Mouse (Mus musculus) kidney, embryonic 15.5 days (tissue): ENCODE measurements around the gene Sgms1. TPM values are rescaled to one million over a fixed set of nuclear protein-coding genes. Genes with fewer than 3 reads are reported as not detected.
A peak's percentile ranks its signal among the peaks of the same experiment; 100 is the strongest.
"Not testable (repeated sequence)": the region's sequence is repeated elsewhere in the genome, so short reads cannot be mapped to it uniquely, and the experiment has no call there.

Experiments used
- ATAC-seq: fragments of 200-750 bp; cut with Nextera tagmentation; replicated peaks from 2 replicates; pipeline ENCODE4 v1.8.0; 2017; ENCODE audit warnings: moderate TSS enrichment; ENCODE audit not compliant: low FRiP score
- H3K27ac ChIP-seq: fragments of 300-500 bp; sonication (generic); 2 replicates; pipeline ENCODE4 v1.5.1; 2015; ENCODE audit warnings: mild to moderate bottlenecking, inconsistent platforms
- H3K27me3 ChIP-seq: fragments of 300-500 bp; sonication (generic); 2 replicates; pipeline ENCODE4 v1.6.1; 2015; ENCODE audit warnings: inconsistent platforms
- H3K36me3 ChIP-seq: fragments of 300-500 bp; sonication (generic); 2 replicates; pipeline ENCODE4 v1.6.1; 2015; ENCODE audit warnings: inconsistent platforms
- H3K4me1 ChIP-seq: fragments of 300-500 bp; sonication (generic); 2 replicates; pipeline ENCODE4 v1.6.1; 2015; ENCODE audit warnings: inconsistent platforms
- H3K4me2 ChIP-seq: fragments of 300-500 bp; sonication (generic); 2 replicates; pipeline ENCODE4 v1.6.1; 2015; ENCODE audit warnings: moderate library complexity, mild to moderate bottlenecking, inconsistent platforms
- H3K4me3 ChIP-seq: fragments of 300-500 bp; sonication (generic); replicated peaks from 2 replicates; pipeline ENCODE4 v1.5.1; 2015; ENCODE audit warnings: mild to moderate bottlenecking, inconsistent platforms
- H3K9ac ChIP-seq: fragments of 300-500 bp; sonication (generic); 2 replicates; pipeline ENCODE4 v1.6.1; 2015; ENCODE audit warnings: mild to moderate bottlenecking, inconsistent platforms
- H3K9me3 ChIP-seq: fragments of 300-500 bp; sonication (generic); replicated peaks from 2 replicates; pipeline ENCODE4 v1.6.1; 2016; ENCODE audit warnings: inconsistent platforms
- WGBS: fragments of 180-500 bp; shearing (Covaris S2); methylation state at CpG from one replicate; pipeline ENCODE4 v1.1.7; 2015; ENCODE audit warnings: mixed read lengths; 5-methylcytosine and 5-hydroxymethylcytosine counted together
- polyA plus RNA-seq: library from polyadenylated mRNA; unstranded; fragments of >200 nt; fragmentation: Nextera tagmentation; extraction: Ambion mirVana; gene quantifications from 2 replicates; pipeline ENCODE4 v1.2.1, GENCODE M21; 2015

Sgms1 gene
- polyA plus RNA-seq, 1 experiment from 2014 or later, result 57.0 TPM

- H3K4me1 ChIP-seq, result peaks cover 21% of the 10 kb centered on the region
- H3K4me3 ChIP-seq, result no peak overlapping the region
- 86% methylated on average over 4 of the region's 4 CpGs for WGBS
- 0 out of 2 replicates have a peak, but pooled peaks cover 2% of the 10 kb centered on the region for H3K36me3 ChIP-seq
- no peaks in the 10 kb centered on the region for H3K27me3 ChIP-seq
- no peak overlapping the region for H3K27ac ChIP-seq
- no peak for ATAC-seq
- H3K9ac ChIP-seq, result no peak overlapping the region
- no peaks in the 10 kb centered on the region for H3K9me3 ChIP-seq
- H3K4me2 ChIP-seq, result no peak overlapping the region
These were observed 25.9 kb downstream of the Sgms1 start for GRCm38 (mm10) chr19:32363587-32363986.

GRCm38 (mm10) chr19:32362520-32362919 lies 27.0 kb downstream of the Sgms1 start:
- Histone ChIP-seq H3K27ac (no peak overlapping the region), H3K4me1 (peaks cover 20% of the 10 kb centered on the region), H3K27me3 (no peaks in the 10 kb centered on the region), H3K9me3 (no peaks in the 10 kb centered on the region), H3K9ac (no peak overlapping the region), H3K36me3 (0 out of 2 replicates have a peak, but pooled peaks cover 2% of the 10 kb centered on the region), H3K4me3 (no peak overlapping the region), H3K4me2 (no peak overlapping the region)
- 69% methylated on average over 3 of the region's 3 CpGs for WGBS
- no peak for ATAC-seq

DNA sequence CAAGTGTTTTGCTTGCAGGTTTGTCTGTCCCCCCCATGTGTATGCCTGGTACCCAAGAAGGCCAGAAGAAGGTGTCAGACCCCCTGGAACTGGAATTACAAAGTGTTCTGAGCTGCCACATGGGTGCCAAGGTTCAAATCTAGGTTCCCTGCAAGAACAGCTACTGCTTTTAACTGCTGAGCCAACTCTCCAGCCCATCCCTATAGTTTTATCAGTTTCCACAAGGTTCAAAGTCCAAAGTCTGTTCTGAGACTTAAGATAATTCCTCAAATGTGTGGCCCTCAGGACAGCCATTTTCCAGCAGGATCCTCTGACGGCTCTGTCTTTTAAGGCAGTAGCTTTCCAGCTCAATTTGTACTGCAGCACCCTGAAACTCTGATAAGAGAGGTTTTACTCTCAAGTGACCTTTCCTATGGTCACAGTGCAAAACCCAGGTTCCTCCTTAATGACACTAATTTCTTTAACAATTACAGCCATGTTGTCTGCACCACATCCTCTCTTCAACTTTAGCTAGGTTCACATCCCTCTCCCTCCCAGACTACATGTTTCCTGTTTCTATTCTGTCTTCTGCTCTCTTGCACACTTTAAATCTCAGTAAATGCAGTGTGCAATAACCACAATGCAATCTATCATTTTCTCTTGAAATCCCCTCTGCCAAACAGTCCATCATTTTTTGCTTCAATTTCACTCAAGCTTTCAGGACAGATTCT lies 28.4 kb downstream of the Sgms1 start:
- Histone ChIP-seq H3K9me3 (no peaks in the 10 kb centered on the region), H3K4me3 (no peak overlapping the region), H3K9ac (no peak overlapping the region), H3K4me2 (no peak overlapping the region), H3K4me1 (peaks cover 9% of the 10 kb centered on the region; the same call in 1 of the 2 replicates), H3K36me3 (0 out of 2 replicates have a peak, but pooled peaks cover 2% of the 10 kb centered on the region), H3K27me3 (no peaks in the 10 kb centered on the region), H3K27ac (no peak overlapping the region)
- ATAC-seq, result no peak
- 82% methylated on average over 1 of the region's 1 CpGs for WGBS

DNA sequence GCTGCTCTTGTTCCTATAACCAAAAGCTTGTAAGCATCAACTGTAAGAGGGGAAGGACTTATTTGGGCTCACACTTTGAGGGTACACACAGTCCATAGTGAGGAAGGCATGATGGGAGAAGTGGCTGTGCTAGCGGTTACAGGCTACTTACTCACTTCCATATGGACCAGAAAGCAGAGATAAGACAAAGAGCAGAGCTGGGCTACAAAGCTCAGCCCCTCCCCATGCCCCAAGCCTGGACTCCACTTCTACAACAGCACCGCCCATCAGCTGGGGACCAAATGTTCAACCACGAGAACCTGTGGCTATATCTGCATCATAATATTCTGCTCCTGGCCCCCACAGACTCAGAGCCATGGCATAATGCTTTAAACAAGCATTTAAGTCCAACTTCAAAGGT lies 29.0 kb downstream of the Sgms1 start:
- no peak overlapping the region for H3K4me2 ChIP-seq
- no peaks in the 10 kb centered on the region for H3K27me3 ChIP-seq
- 0 out of 2 replicates have a peak, but pooled peaks cover 2% of the 10 kb centered on the region for H3K36me3 ChIP-seq
- H3K27ac ChIP-seq, result no peak overlapping the region
- 83% methylated on average over 3 of the region's 3 CpGs for WGBS
- no peak overlapping the region for H3K9ac ChIP-seq
- H3K4me1 ChIP-seq, result peaks cover 9% of the 10 kb centered on the region; the same call in 1 of the 2 replicates
- ATAC-seq, result no peak
- H3K9me3 ChIP-seq, result no peaks in the 10 kb centered on the region
- no peak overlapping the region for H3K4me3 ChIP-seq

GRCm38 (mm10) chr19:32358699-32359517 lies 30.6 kb downstream of the Sgms1 start:
- Histone ChIP-seq H3K4me2 (no peak overlapping the region), H3K27ac (no peak overlapping the region), H3K4me1 (peaks cover 9% of the 10 kb centered on the region; the same call in 1 of the 2 replicates), H3K27me3 (no peaks in the 10 kb centered on the region), H3K4me3 (no peak overlapping the region), H3K9me3 (no peaks in the 10 kb centered on the region), H3K9ac (no peak overlapping the region), H3K36me3 (0 out of 2 replicates have a peak, but pooled peaks cover 2% of the 10 kb centered on the region)
- 88% methylated on average over 12 of the region's 12 CpGs for WGBS
- peak; percentile 76 for ATAC-seq

- H3K36me3 ChIP-seq, H3K4me2 ChIP-seq, H3K27me3 ChIP-seq, ATAC-seq, H3K4me1 ChIP-seq, H3K9me3 ChIP-seq, H3K9ac ChIP-seq, H3K27ac ChIP-seq, H3K4me3 ChIP-seq: not testable (repeated sequence)
- 97% methylated on average over 7 of the region's 7 CpGs for WGBS
These were observed 31.5 kb downstream of the Sgms1 start for GRCm38 (mm10) chr19:32358011-32358410.

- Histone ChIP-seq H3K4me3 (no peak overlapping the region), H3K36me3 (peaks cover 4% of the 10 kb centered on the region; the same call in 1 of the 2 replicates), H3K27me3 (no peaks in the 10 kb centered on the region), H3K4me2 (no peak overlapping the region), H3K9ac (no peak overlapping the region), H3K9me3 (no peaks in the 10 kb centered on the region), H3K4me1 (no peaks in the 10 kb centered on the region), H3K27ac (0 out of 2 replicates have a peak overlapping the region, but pooled peaks have one; percentile 6)
- WGBS, result 77% methylated on average over 4 of the region's 4 CpGs
- no peak for ATAC-seq
These were observed 33.3 kb downstream of the Sgms1 start for GRCm38 (mm10) chr19:32356166-32356565.

- Histone ChIP-seq H3K4me3 (no peak overlapping the region), H3K4me1 (peaks cover 16% of the 10 kb centered on the region), H3K27ac (no peak overlapping the region), H3K36me3 (peaks cover 6% of the 10 kb centered on the region; the same call in 1 of the 2 replicates), H3K9ac (no peak overlapping the region), H3K9me3 (no peaks in the 10 kb centered on the region), H3K4me2 (no peak overlapping the region), H3K27me3 (no peaks in the 10 kb centered on the region)
- no peak for ATAC-seq
- WGBS, result 95% methylated on average over 9 of the region's 9 CpGs
These were observed 36.1 kb downstream of the Sgms1 start for GRCm38 (mm10) chr19:32353447-32353846.

DNA sequence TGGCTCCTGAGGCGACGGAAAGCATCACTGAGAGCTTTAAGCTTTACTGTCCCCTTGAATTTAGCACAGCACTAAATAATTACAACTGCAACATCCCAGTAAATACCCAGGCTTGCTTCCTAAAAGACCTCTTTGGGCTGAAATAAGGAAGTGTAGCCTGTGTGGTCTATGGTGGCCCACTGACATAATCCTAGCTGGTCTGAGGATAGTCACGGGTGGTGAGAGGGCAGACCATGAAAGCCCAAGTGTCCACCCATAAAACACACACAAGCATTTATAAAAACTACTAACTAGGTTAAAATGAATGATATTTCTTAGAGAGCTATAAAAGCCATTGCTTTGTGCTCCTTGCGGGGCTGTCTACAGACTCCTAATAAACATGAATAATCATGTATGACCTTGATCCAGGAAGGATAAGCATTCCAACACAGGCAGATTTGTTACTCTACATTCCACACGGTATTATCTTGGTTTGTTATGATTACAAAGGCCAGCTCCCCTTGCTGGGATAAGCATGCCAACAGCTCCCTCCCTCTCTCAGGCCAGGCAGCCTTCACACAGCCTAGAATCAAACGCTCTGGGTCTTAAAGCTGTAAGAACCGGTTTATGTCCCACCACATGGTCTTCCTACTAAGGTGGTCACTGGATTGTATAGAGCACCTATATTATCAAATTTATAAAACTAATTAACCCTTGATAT lies 40.4 kb downstream of the Sgms1 start:
- no peak overlapping the region for H3K9ac ChIP-seq
- 40% methylated on average over 7 of the region's 7 CpGs for WGBS
- no peaks in the 10 kb centered on the region for H3K9me3 ChIP-seq
- peak; percentile 54 for ATAC-seq
- H3K27ac ChIP-seq, result peak overlapping the region; percentile 89
- peaks cover 60% of the 10 kb centered on the region for H3K4me1 ChIP-seq
- no peaks in the 10 kb centered on the region for H3K27me3 ChIP-seq
- no peak overlapping the region for H3K4me2 ChIP-seq
- H3K36me3 ChIP-seq, result peaks cover 6% of the 10 kb centered on the region; the same call in 1 of the 2 replicates
- no peak overlapping the region for H3K4me3 ChIP-seq

- Histone ChIP-seq H3K9me3 (no peaks in the 10 kb centered on the region), H3K27ac (peak overlapping the region; percentile 89), H3K27me3 (no peaks in the 10 kb centered on the region), H3K36me3 (peaks cover 6% of the 10 kb centered on the region; the same call in 1 of the 2 replicates), H3K9ac (no peak overlapping the region), H3K4me3 (no peak overlapping the region), H3K4me1 (peaks cover 74% of the 10 kb centered on the region), H3K4me2 (no peak overlapping the region)
- 71% methylated on average over 5 of the region's 5 CpGs for WGBS
- no peak for ATAC-seq
These were observed 42.0 kb downstream of the Sgms1 start for GRCm38 (mm10) chr19:32347491-32347890.

- peak overlapping the region; percentile 31; the same call in 1 of the 2 replicates for H3K4me2 ChIP-seq
- peaks cover 81% of the 10 kb centered on the region for H3K4me1 ChIP-seq
These were observed 42.7 kb downstream of the Sgms1 start for GRCm38 (mm10) chr19:32346624-32347341.

More at GRCm38 (mm10) chr19:32346624-32347341, 42.7 kb downstream of the Sgms1 start:
- H3K27ac ChIP-seq, result peak overlapping the region; percentile 89
- WGBS, result 62% methylated on average over 9 of the region's 9 CpGs
- ATAC-seq, result no peak
- no peaks in the 10 kb centered on the region for H3K27me3 ChIP-seq
- no peaks in the 10 kb centered on the region for H3K9me3 ChIP-seq
- H3K9ac ChIP-seq, result no peak overlapping the region
- no peak overlapping the region for H3K4me3 ChIP-seq
- peaks cover 6% of the 10 kb centered on the region; the same call in 1 of the 2 replicates for H3K36me3 ChIP-seq
